Mouse (Mus musculus): ENCODE measurements at regions not wholly inside any gene's neighbourhood (a gene's known extent, or its start where the extent isn't known, plus 50 kb on each side); places are given as distances from the start of the nearest gene placed in this dataset.
A peak's percentile ranks its signal among the peaks of the same experiment; 100 is the strongest.

- Histone ChIP-seq H3K27me3 (replicated peaks) (no peaks in the 10 kb centered on the region), H3K4me2 (no peak overlapping the region), H3K9ac (no peak overlapping the region), H3K27ac (no peak overlapping the region), H3K36me3 (no peaks in the 10 kb centered on the region), H3K9me3 (replicated peaks) (no peaks in the 10 kb centered on the region), H3K4me3 (no peak overlapping the region), H3K4me1 (no peaks in the 10 kb centered on the region)
- 48% methylated on average over 1 of the region's 1 CpGs for WGBS (ENCODE audit: insufficient replicate concordance)
- no peak for ATAC-seq
Measured at GRCm38 (mm10) chr1:80062121-80062520, 156.2 kb downstream of the Fam124b start.

GRCm38 (mm10) chr1:80061632-80062031 is 156.6 kb downstream of the Fam124b start:
- no peak overlapping the region for H3K4me2 ChIP-seq
- 72% methylated on average over 7 of the region's 7 CpGs for WGBS (ENCODE audit: insufficient replicate concordance)
- H3K9ac ChIP-seq, result no peak overlapping the region
- H3K4me1 ChIP-seq, result no peaks in the 10 kb centered on the region
- H3K27ac ChIP-seq, result no peak overlapping the region
- no peaks in the 10 kb centered on the region for H3K36me3 ChIP-seq
- no peak for ATAC-seq
- H3K4me3 ChIP-seq, result no peak overlapping the region
- no peaks in the 10 kb centered on the region for H3K27me3 ChIP-seq (replicated peaks)
- H3K9me3 ChIP-seq (replicated peaks), result no peaks in the 10 kb centered on the region

GRCm38 (mm10) chr1:80045141-80045540 is 173.1 kb downstream of the Fam124b start:
- Histone ChIP-seq H3K9me3 (replicated peaks) (no peaks in the 10 kb centered on the region), H3K36me3 (no peaks in the 10 kb centered on the region), H3K27me3 (replicated peaks) (no peaks in the 10 kb centered on the region), H3K4me3 (no peak overlapping the region), H3K4me2 (no peak overlapping the region), H3K4me1 (no peaks in the 10 kb centered on the region), H3K9ac (no peak overlapping the region), H3K27ac (no peak overlapping the region)
- 80% methylated on average over 10 of the region's 10 CpGs for whole genome bisulfite sequencing (ENCODE audit: insufficient replicate concordance)
- no peak for ATAC-seq

GRCm38 (mm10) chr1:80040409-80040808 is 177.9 kb downstream of the Fam124b start:
- H3K9ac ChIP-seq, result no peak overlapping the region
- peak; percentile 75 for ATAC-seq
- WGBS (ENCODE audit: insufficient replicate concordance), result 52% methylated on average over 3 of the region's 3 CpGs

GRCm38 (mm10) chr1:80039891-80040290 is 178.4 kb downstream of the Fam124b start:
- no peak overlapping the region for H3K4me3 ChIP-seq
- no peak overlapping the region for H3K4me2 ChIP-seq
- no peak for ATAC-seq
- H3K27ac ChIP-seq, result no peak overlapping the region
- H3K9me3 ChIP-seq (replicated peaks), result no peaks in the 10 kb centered on the region
- H3K9ac ChIP-seq, result no peak overlapping the region
- 0 out of 2 replicates have a peak, but pooled peaks cover 3% of the 10 kb centered on the region for H3K4me1 ChIP-seq
- no peaks in the 10 kb centered on the region for H3K36me3 ChIP-seq
- 62% methylated on average over 3 of the region's 3 CpGs for WGBS (ENCODE audit: insufficient replicate concordance)
- no peaks in the 10 kb centered on the region; the same call in 1 of the 2 replicates for H3K27me3 ChIP-seq (replicated peaks)

More at GRCm38 (mm10) chr1:80040409-80040808, 177.9 kb downstream of the Fam124b start:
- Histone ChIP-seq H3K4me3 (no peak overlapping the region), H3K27ac (no peak overlapping the region), H3K36me3 (no peaks in the 10 kb centered on the region), H3K4me1 (0 out of 2 replicates have a peak, but pooled peaks cover 3% of the 10 kb centered on the region), H3K4me2 (no peak overlapping the region), H3K9me3 (replicated peaks) (no peaks in the 10 kb centered on the region), H3K27me3 (replicated peaks) (no peaks in the 10 kb centered on the region; the same call in 1 of the 2 replicates)

- H3K27ac ChIP-seq, result no peak overlapping the region
- H3K4me2 ChIP-seq, result no peak overlapping the region
- no peaks in the 10 kb centered on the region for H3K36me3 ChIP-seq
- no peaks in the 10 kb centered on the region; the same call in 1 of the 2 replicates for H3K27me3 ChIP-seq (replicated peaks)
- 47% methylated on average over 4 of the region's 4 CpGs for WGBS (ENCODE audit: insufficient replicate concordance)
- H3K9me3 ChIP-seq (replicated peaks), result no peaks in the 10 kb centered on the region
- 0 out of 2 replicates have a peak, but pooled peaks cover 3% of the 10 kb centered on the region for H3K4me1 ChIP-seq
- H3K9ac ChIP-seq, result no peak overlapping the region
- H3K4me3 ChIP-seq, result no peak overlapping the region
- ATAC-seq, result no peak
Measured at GRCm38 (mm10) chr1:80039161-80039560, 178.2 kb upstream of the Serpine2 start.

- no peaks in the 10 kb centered on the region; the same call in 1 of the 2 replicates for H3K27me3 ChIP-seq (replicated peaks)
- H3K9me3 ChIP-seq (replicated peaks), result no peaks in the 10 kb centered on the region
- no peak overlapping the region for H3K9ac ChIP-seq
- no peaks in the 10 kb centered on the region for H3K36me3 ChIP-seq
- no peak overlapping the region for H3K4me2 ChIP-seq
- no peak overlapping the region for H3K27ac ChIP-seq
- no peak overlapping the region for H3K4me3 ChIP-seq
- H3K4me1 ChIP-seq, result peaks cover 11% of the 10 kb centered on the region
- ATAC-seq, result no peak
Measured at GRCm38 (mm10) chr1:80038059-80038458, 177.1 kb upstream of the Serpine2 start.

GRCm38 (mm10) chr1:80036436-80036835 is 175.5 kb upstream of the Serpine2 start:
- no peaks in the 10 kb centered on the region; the same call in 1 of the 2 replicates for H3K27me3 ChIP-seq (replicated peaks)
- no peak overlapping the region for H3K4me3 ChIP-seq
- 79% methylated on average over 4 of the region's 4 CpGs for WGBS (ENCODE audit: insufficient replicate concordance)
- H3K9ac ChIP-seq, result no peak overlapping the region
- no peak for ATAC-seq
- no peak overlapping the region for H3K4me2 ChIP-seq
- H3K36me3 ChIP-seq, result no peaks in the 10 kb centered on the region
- H3K9me3 ChIP-seq (replicated peaks), result no peaks in the 10 kb centered on the region
- H3K27ac ChIP-seq, result no peak overlapping the region
- peaks cover 26% of the 10 kb centered on the region for H3K4me1 ChIP-seq

- peaks cover 50% of the 10 kb centered on the region for H3K4me1 ChIP-seq
- no peak overlapping the region for H3K9ac ChIP-seq
- 45% methylated on average over 6 of the region's 6 CpGs for WGBS (ENCODE audit: insufficient replicate concordance)
- H3K27ac ChIP-seq, result peak overlapping the region; percentile 67
- no peak overlapping the region for H3K4me2 ChIP-seq
- no peak for ATAC-seq
- no peaks in the 10 kb centered on the region for H3K27me3 ChIP-seq (replicated peaks)
- H3K36me3 ChIP-seq, result no peaks in the 10 kb centered on the region
- H3K9me3 ChIP-seq (replicated peaks), result no peaks in the 10 kb centered on the region
- H3K4me3 ChIP-seq, result no peak overlapping the region
Measured at GRCm38 (mm10) chr1:80033522-80033921, 172.5 kb upstream of the Serpine2 start.

- ATAC-seq, result no peak
Measured at GRCm38 (mm10) chr1:80033121-80033520, 172.1 kb upstream of the Serpine2 start.

GRCm38 (mm10) chr1:80032464-80032863 is 171.5 kb upstream of the Serpine2 start:
- H3K4me2 ChIP-seq, result peak overlapping the region; percentile 15; the same call in 1 of the 2 replicates
- peaks cover 54% of the 10 kb centered on the region for H3K4me1 ChIP-seq
- peak overlapping the region; percentile 22; the same call in 1 of the 2 replicates for H3K9ac ChIP-seq
- H3K4me3 ChIP-seq, result no peak overlapping the region
- no peaks in the 10 kb centered on the region for H3K9me3 ChIP-seq (replicated peaks)
- peak overlapping the region; percentile 67 for H3K27ac ChIP-seq
- ATAC-seq, result no peak
- H3K27me3 ChIP-seq (replicated peaks), result no peaks in the 10 kb centered on the region
- H3K36me3 ChIP-seq, result no peaks in the 10 kb centered on the region

More at GRCm38 (mm10) chr1:80033121-80033520, 172.1 kb upstream of the Serpine2 start:
- 52% methylated on average over 2 of the region's 2 CpGs for WGBS (ENCODE audit: insufficient replicate concordance)
- Histone ChIP-seq H3K36me3 (no peaks in the 10 kb centered on the region), H3K9ac (peak overlapping the region; percentile 22; the same call in 1 of the 2 replicates), H3K27me3 (replicated peaks) (no peaks in the 10 kb centered on the region), H3K9me3 (replicated peaks) (no peaks in the 10 kb centered on the region), H3K27ac (peak overlapping the region; percentile 67), H3K4me3 (no peak overlapping the region), H3K4me1 (peaks cover 54% of the 10 kb centered on the region), H3K4me2 (0 out of 2 replicates have a peak overlapping the region, but pooled peaks have one; percentile 15)

GRCm38 (mm10) chr1:80030635-80031034 is 169.7 kb upstream of the Serpine2 start:
- Histone ChIP-seq H3K4me2 (peak overlapping the region; percentile 72), H3K9ac (peak overlapping the region; percentile 56)

GRCm38 (mm10) chr1:80030224-80030623 is 169.2 kb upstream of the Serpine2 start:
- Histone ChIP-seq H3K36me3 (no peaks in the 10 kb centered on the region), H3K4me1 (peaks cover 54% of the 10 kb centered on the region), H3K4me2 (peak overlapping the region; percentile 72), H3K9ac (peak overlapping the region; percentile 56), H3K27ac (peak overlapping the region; percentile 94), H3K9me3 (replicated peaks) (no peaks in the 10 kb centered on the region), H3K27me3 (replicated peaks) (no peaks in the 10 kb centered on the region), H3K4me3 (peak overlapping the region; percentile 26)
- 8% methylated on average over 3 of the region's 3 CpGs for WGBS (ENCODE audit: insufficient replicate concordance)
- peak; percentile 99 for ATAC-seq

More at GRCm38 (mm10) chr1:80030635-80031034, 169.7 kb upstream of the Serpine2 start:
- no peaks in the 10 kb centered on the region for H3K9me3 ChIP-seq (replicated peaks)
- H3K4me1 ChIP-seq, result peaks cover 54% of the 10 kb centered on the region
- H3K27ac ChIP-seq, result peak overlapping the region; percentile 94
- WGBS (ENCODE audit: insufficient replicate concordance), result 67% methylated on average over 1 of the region's 1 CpGs
- no peaks in the 10 kb centered on the region for H3K27me3 ChIP-seq (replicated peaks)
- no peaks in the 10 kb centered on the region for H3K36me3 ChIP-seq
- ATAC-seq, result peak; percentile 78
- H3K4me3 ChIP-seq, result peak overlapping the region; percentile 26
